Mouse (Mus musculus): ENCODE data around the gene Tmem178. TPM values are rescaled to one million over a fixed set of nuclear protein-coding genes. Genes with fewer than 3 reads are reported as not detected.

The Tmem178 gene
- total and polyA plus RNA-seq, 3 experiments, result not detected

- Histone ChIP-seq H3K27me3 (ENCODE audit: insufficient read depth, low read length) (no peaks in the 10 kb centered on the region), H3K9me3 (replicated peaks) (0 out of 2 replicates have a peak, but pooled peaks cover under 1% of the 10 kb centered on the region), H3K4me1 (ENCODE audit: insufficient read depth, low read depth, low read length) (no peaks in the 10 kb centered on the region), H3K36me3 (replicated peaks) (no peaks in the 10 kb centered on the region), H3K4me3 (ENCODE audit: low read depth, low read length) (no peak overlapping the region)
- no peak for DNase-seq (ENCODE audit: low spot score)
- ATAC-seq (ENCODE audit: extremely low read depth, insufficient number of reproducible peaks, low FRiP score, poor library complexity, severe bottlenecking), result no peak
- TF ChIP-seq TAL1 (conservative IDR thresholded peaks at IDR 0.05; ENCODE audit: low read depth, low read length) (no peak), GATA2 (IDR thresholded peaks at IDR 0.05; ENCODE audit: borderline replicate concordance, low read depth, low read length) (no peak), GATA1 (IDR thresholded peaks at IDR 0.05; ENCODE audit: borderline replicate concordance, low read length) (no peak), CTCF (IDR thresholded peaks at IDR 0.05; ENCODE audit: low read depth, low read length) (no peak), POLR2AphosphoS5 (IDR thresholded peaks at IDR 0.05; ENCODE audit: insufficient replicate concordance, low read depth, low read length) (no peak)
Observed at GRCm38 (mm10) chr17:80949895-80950294, 5.5 kb downstream of the Tmem178 start.

DNA sequence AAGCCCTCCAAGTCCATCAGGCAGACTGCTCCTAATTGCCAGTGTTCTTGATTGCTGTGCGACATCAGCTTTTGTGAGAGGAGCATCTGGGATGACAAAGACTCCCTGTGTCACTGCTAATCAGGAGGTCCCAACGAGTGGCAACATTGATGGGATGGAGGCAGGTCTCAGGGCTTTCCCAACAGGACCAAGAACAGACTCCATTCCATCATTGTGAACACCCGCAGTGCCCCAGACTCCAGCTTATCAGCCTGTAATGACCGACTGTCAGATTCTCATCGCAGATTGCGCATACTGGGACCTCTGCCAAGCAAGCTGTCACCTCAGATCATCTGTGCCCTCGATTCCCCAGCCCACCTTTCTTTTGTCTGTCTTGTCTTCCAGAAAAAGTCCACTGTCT, 7.9 kb downstream of the Tmem178 start:
- no peaks in the 10 kb centered on the region for H3K4me1 ChIP-seq (ENCODE audit: insufficient read depth, low read depth, low read length)
- DNase-seq (ENCODE audit: low spot score), result no peak
- no peak for ATAC-seq (ENCODE audit: extremely low read depth, insufficient number of reproducible peaks, low FRiP score, poor library complexity, severe bottlenecking)
- H3K36me3 ChIP-seq (replicated peaks), result no peaks in the 10 kb centered on the region
- TF ChIP-seq GATA2 (IDR thresholded peaks at IDR 0.05; ENCODE audit: borderline replicate concordance, low read depth, low read length), result no peak
- TF ChIP-seq TAL1 (conservative IDR thresholded peaks at IDR 0.05; ENCODE audit: low read depth, low read length), result no peak
- TF ChIP-seq POLR2AphosphoS5 (IDR thresholded peaks at IDR 0.05; ENCODE audit: insufficient replicate concordance, low read depth, low read length), result no peak
- no peak for TF ChIP-seq CTCF (IDR thresholded peaks at IDR 0.05; ENCODE audit: low read depth, low read length)
- no peak for TF ChIP-seq GATA1 (IDR thresholded peaks at IDR 0.05; ENCODE audit: borderline replicate concordance, low read length)
- no peak overlapping the region for H3K4me3 ChIP-seq (ENCODE audit: low read depth, low read length)
- no peaks in the 10 kb centered on the region for H3K27me3 ChIP-seq (ENCODE audit: insufficient read depth, low read length)
- H3K9me3 ChIP-seq (replicated peaks), result no peaks in the 10 kb centered on the region

GRCm38 (mm10) chr17:80955415-80955814, 11.0 kb downstream of the Tmem178 start:
- DNase-seq (ENCODE audit: low spot score) (no peak), ATAC-seq (ENCODE audit: extremely low read depth, insufficient number of reproducible peaks, low FRiP score, poor library complexity, severe bottlenecking) (no peak)
- Histone ChIP-seq H3K4me3 (ENCODE audit: low read depth, low read length) (no peak overlapping the region), H3K36me3 (replicated peaks) (no peaks in the 10 kb centered on the region), H3K4me1 (ENCODE audit: insufficient read depth, low read depth, low read length) (no peaks in the 10 kb centered on the region), H3K27me3 (ENCODE audit: insufficient read depth, low read length) (no peaks in the 10 kb centered on the region), H3K9me3 (replicated peaks) (0 out of 2 replicates have a peak, but pooled peaks cover 2% of the 10 kb centered on the region)
- TF ChIP-seq GATA1 (IDR thresholded peaks at IDR 0.05; ENCODE audit: borderline replicate concordance, low read length) (no peak), POLR2AphosphoS5 (IDR thresholded peaks at IDR 0.05; ENCODE audit: insufficient replicate concordance, low read depth, low read length) (no peak), GATA2 (IDR thresholded peaks at IDR 0.05; ENCODE audit: borderline replicate concordance, low read depth, low read length) (no peak), TAL1 (conservative IDR thresholded peaks at IDR 0.05; ENCODE audit: low read depth, low read length) (no peak), CTCF (IDR thresholded peaks at IDR 0.05; ENCODE audit: low read depth, low read length) (no peak)

GRCm38 (mm10) chr17:80955998-80956811, 11.8 kb downstream of the Tmem178 start:
- no peak for TF ChIP-seq POLR2AphosphoS5 (IDR thresholded peaks at IDR 0.05; ENCODE audit: insufficient replicate concordance, low read depth, low read length)
- TF ChIP-seq GATA1 (IDR thresholded peaks at IDR 0.05; ENCODE audit: borderline replicate concordance, low read length), result no peak
- no peak for TF ChIP-seq CTCF (IDR thresholded peaks at IDR 0.05; ENCODE audit: low read depth, low read length)
- no peak for TF ChIP-seq TAL1 (conservative IDR thresholded peaks at IDR 0.05; ENCODE audit: low read depth, low read length)
- no peak for TF ChIP-seq GATA2 (IDR thresholded peaks at IDR 0.05; ENCODE audit: borderline replicate concordance, low read depth, low read length)
- ATAC-seq (ENCODE audit: extremely low read depth, insufficient number of reproducible peaks, low FRiP score, poor library complexity, severe bottlenecking) (no peak), DNase-seq (ENCODE audit: low spot score) (no peak)
- Histone ChIP-seq H3K27me3 (ENCODE audit: insufficient read depth, low read length) (no peaks in the 10 kb centered on the region), H3K36me3 (replicated peaks) (no peaks in the 10 kb centered on the region), H3K4me1 (ENCODE audit: insufficient read depth, low read depth, low read length) (no peaks in the 10 kb centered on the region), H3K4me3 (ENCODE audit: low read depth, low read length) (no peak overlapping the region), H3K9me3 (replicated peaks) (0 out of 2 replicates have a peak, but pooled peaks cover 2% of the 10 kb centered on the region)

DNA sequence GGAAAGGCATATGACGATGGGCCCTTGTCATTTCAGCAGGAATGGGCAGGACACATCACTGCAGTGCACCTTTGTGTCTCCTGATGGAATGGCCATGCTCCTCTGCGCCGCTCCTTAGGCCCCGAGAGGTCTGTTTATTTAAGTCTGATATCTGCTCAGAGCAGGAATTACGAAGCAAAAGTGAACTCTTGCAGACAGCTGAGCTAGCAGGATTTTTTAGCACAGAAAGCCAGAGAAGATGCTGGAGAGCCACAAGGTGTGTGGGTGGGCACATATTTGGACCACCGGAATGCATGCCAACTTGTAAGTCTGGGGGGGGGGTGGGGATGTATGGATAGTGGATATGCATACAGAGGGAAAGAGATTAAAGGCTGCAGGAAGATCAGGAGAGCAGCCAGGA, 13.9 kb downstream of the Tmem178 start:
- DNase-seq (ENCODE audit: low spot score) (no peak), ATAC-seq (ENCODE audit: extremely low read depth, insufficient number of reproducible peaks, low FRiP score, poor library complexity, severe bottlenecking) (no peak)
- no peak overlapping the region for H3K4me3 ChIP-seq (ENCODE audit: low read depth, low read length)
- H3K27me3 ChIP-seq (ENCODE audit: insufficient read depth, low read length), result no peaks in the 10 kb centered on the region
- 0 out of 2 replicates have a peak, but pooled peaks cover 2% of the 10 kb centered on the region for H3K9me3 ChIP-seq (replicated peaks)
- TF ChIP-seq CTCF (IDR thresholded peaks at IDR 0.05; ENCODE audit: low read depth, low read length) (no peak), GATA2 (IDR thresholded peaks at IDR 0.05; ENCODE audit: borderline replicate concordance, low read depth, low read length) (no peak)
- H3K4me1 ChIP-seq (ENCODE audit: insufficient read depth, low read depth, low read length), result no peaks in the 10 kb centered on the region
- H3K36me3 ChIP-seq (replicated peaks), result no peaks in the 10 kb centered on the region

GRCm38 (mm10) chr17:80959840-80960239, 15.4 kb downstream of the Tmem178 start:
- ATAC-seq (ENCODE audit: extremely low read depth, insufficient number of reproducible peaks, low FRiP score, poor library complexity, severe bottlenecking) (no peak), DNase-seq (ENCODE audit: low spot score) (no peak)
- Histone ChIP-seq H3K27me3 (ENCODE audit: insufficient read depth, low read length) (no peaks in the 10 kb centered on the region), H3K4me1 (ENCODE audit: insufficient read depth, low read depth, low read length) (no peaks in the 10 kb centered on the region), H3K36me3 (replicated peaks) (no peaks in the 10 kb centered on the region), H3K9me3 (replicated peaks) (0 out of 2 replicates have a peak, but pooled peaks cover 2% of the 10 kb centered on the region), H3K4me3 (ENCODE audit: low read depth, low read length) (no peak overlapping the region)
- TF ChIP-seq GATA1 (IDR thresholded peaks at IDR 0.05; ENCODE audit: borderline replicate concordance, low read length), result no peak
- TF ChIP-seq TAL1 (conservative IDR thresholded peaks at IDR 0.05; ENCODE audit: low read depth, low read length), result no peak
